Mouse (Mus musculus): ENCODE measurements at regions not wholly inside any gene's neighbourhood (a gene's known extent, or its start where the extent isn't known, plus 50 kb on each side); places are given as distances from the start of the nearest gene placed in this dataset.

DNA sequence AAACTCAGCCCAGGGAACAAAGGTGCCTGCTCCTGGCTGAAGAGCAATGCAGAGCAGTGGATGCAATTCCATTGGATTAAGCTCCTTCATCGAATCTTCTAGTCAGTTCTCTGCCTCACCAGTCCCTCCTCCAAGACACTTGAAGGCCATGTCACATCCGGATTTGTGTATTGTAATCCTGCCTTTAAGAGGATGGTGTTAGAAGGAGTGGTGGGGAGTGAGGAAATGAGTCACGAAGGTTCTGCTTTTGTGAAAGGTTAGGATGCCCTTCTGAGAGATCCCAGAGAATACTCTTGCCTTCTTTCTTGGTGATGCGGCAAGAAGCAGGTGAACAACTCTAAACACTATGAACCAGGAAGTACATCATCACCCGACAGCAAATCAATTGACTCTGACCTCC, 636.4 kb upstream of the Sall1 start:
- WGBS: 68% methylated on average over 5 of the region's 5 CpGs

GRCm38 (mm10) chr8:89679551-89679950, 635.6 kb upstream of the Sall1 start:
- H3K4me1 ChIP-seq (ENCODE audit: control insufficient read depth, insufficient read depth): no peaks in the 10 kb centered on the region
- H3K36me3 ChIP-seq (replicated peaks; ENCODE audit: control insufficient read depth, insufficient read depth, low read length): no peaks in the 10 kb centered on the region
- no peak overlapping the region for H3K4me2 ChIP-seq (ENCODE audit: low read depth, low read length)
- TF ChIP-seq CTCF (IDR thresholded peaks at IDR 0.05; ENCODE audit: low read depth) (no peak), EP300 (IDR thresholded peaks at IDR 0.05; ENCODE audit: low read depth) (no peak)
- H3K9ac ChIP-seq (replicated peaks; ENCODE audit: low read depth, low read length): no peak overlapping the region
- no peak overlapping the region for H3K27ac ChIP-seq (ENCODE audit: low read depth)
- no peak overlapping the region for H3K4me3 ChIP-seq (ENCODE audit: low read depth, low read length)
- H3K27me3 ChIP-seq (ENCODE audit: control insufficient read depth, insufficient read depth, low read length): no peaks in the 10 kb centered on the region
- H3K9me3 ChIP-seq (replicated peaks; ENCODE audit: control insufficient read depth, low read length): no peaks in the 10 kb centered on the region
- whole genome bisulfite sequencing: 82% methylated on average over 4 of the region's 4 CpGs
- ATAC-seq (ENCODE audit: insufficient read depth, low read depth) (no peak), DNase-seq (ENCODE audit: low spot score) (no peak)

More for the DNA sequence above, 636.4 kb upstream of the Sall1 start:
- Histone ChIP-seq H3K4me2 (ENCODE audit: low read depth, low read length) (no peak overlapping the region), H3K27me3 (ENCODE audit: control insufficient read depth, insufficient read depth, low read length) (no peaks in the 10 kb centered on the region), H3K4me1 (ENCODE audit: control insufficient read depth, insufficient read depth) (no peaks in the 10 kb centered on the region), H3K9ac (replicated peaks; ENCODE audit: low read depth, low read length) (no peak overlapping the region), H3K36me3 (replicated peaks; ENCODE audit: control insufficient read depth, insufficient read depth, low read length) (no peaks in the 10 kb centered on the region), H3K4me3 (ENCODE audit: low read depth, low read length) (no peak overlapping the region), H3K9me3 (replicated peaks; ENCODE audit: control insufficient read depth, low read length) (no peaks in the 10 kb centered on the region), H3K27ac (ENCODE audit: low read depth) (no peak overlapping the region)
- no peak for TF ChIP-seq CTCF (IDR thresholded peaks at IDR 0.05; ENCODE audit: low read depth)
- TF ChIP-seq EP300 (IDR thresholded peaks at IDR 0.05; ENCODE audit: low read depth): no peak
- ATAC-seq (ENCODE audit: insufficient read depth, low read depth) (no peak), DNase-seq (ENCODE audit: low spot score) (no peak)

DNA sequence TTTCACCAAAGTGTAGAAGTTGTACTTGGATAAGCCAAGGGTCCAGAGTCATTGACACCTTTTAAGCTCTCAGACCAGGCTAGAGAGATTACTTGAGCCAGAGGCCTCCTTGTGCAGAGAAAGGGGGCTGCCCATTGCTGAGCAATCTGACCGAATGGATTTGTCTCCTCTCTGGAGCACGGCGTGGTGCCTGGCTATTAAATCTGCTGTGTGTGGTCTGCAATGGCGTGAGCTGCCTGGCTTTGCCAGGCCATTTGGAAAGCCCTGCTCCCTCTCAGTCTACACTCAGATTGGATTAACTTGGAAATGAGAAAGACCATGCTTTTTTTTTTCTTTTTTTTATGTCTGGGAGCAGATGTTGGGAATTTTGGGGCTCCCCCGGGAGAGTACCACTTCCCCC, 633.3 kb upstream of the Sall1 start:
- Histone ChIP-seq H3K9me3 (replicated peaks; ENCODE audit: control insufficient read depth, low read length) (no peaks in the 10 kb centered on the region), H3K27ac (ENCODE audit: low read depth) (no peak overlapping the region), H3K4me2 (ENCODE audit: low read depth, low read length) (no peak overlapping the region), H3K4me3 (ENCODE audit: low read depth, low read length) (no peak overlapping the region), H3K9ac (replicated peaks; ENCODE audit: low read depth, low read length) (no peak overlapping the region), H3K4me1 (ENCODE audit: control insufficient read depth, insufficient read depth) (no peaks in the 10 kb centered on the region), H3K36me3 (replicated peaks; ENCODE audit: control insufficient read depth, insufficient read depth, low read length) (no peaks in the 10 kb centered on the region), H3K27me3 (ENCODE audit: control insufficient read depth, insufficient read depth, low read length) (no peaks in the 10 kb centered on the region)
- TF ChIP-seq CTCF (IDR thresholded peaks at IDR 0.05; ENCODE audit: low read depth): no peak
- no peak for TF ChIP-seq EP300 (IDR thresholded peaks at IDR 0.05; ENCODE audit: low read depth)
- WGBS: 83% methylated on average over 5 of the region's 5 CpGs
- no peak for ATAC-seq (ENCODE audit: insufficient read depth, low read depth)
- DNase-seq (ENCODE audit: low spot score): no peak

DNA sequence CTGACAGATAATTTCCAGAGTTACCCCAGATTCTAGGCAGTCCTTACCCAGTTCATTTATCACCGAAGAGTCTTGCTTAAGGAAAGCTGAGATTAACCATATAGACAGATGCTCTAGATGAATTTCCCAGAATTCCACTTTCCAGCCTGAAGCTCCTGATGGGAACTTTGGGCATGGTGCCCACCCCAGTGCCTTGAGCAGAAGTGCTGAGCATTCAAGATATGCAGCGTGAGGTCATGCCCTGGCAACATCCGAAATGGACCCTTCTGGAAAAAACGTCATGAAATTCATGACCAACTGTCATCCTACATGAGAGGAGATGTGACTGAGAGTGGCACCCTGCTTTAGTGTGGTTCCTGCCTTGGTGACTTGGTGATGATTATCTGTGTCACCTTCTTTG, 629.9 kb upstream of the Sall1 start:
- no peak for ATAC-seq (ENCODE audit: insufficient read depth, low read depth)
- TF ChIP-seq EP300 (IDR thresholded peaks at IDR 0.05; ENCODE audit: low read depth): no peak
- TF ChIP-seq CTCF (IDR thresholded peaks at IDR 0.05; ENCODE audit: low read depth): no peak
- H3K9me3 ChIP-seq (replicated peaks; ENCODE audit: control insufficient read depth, low read length): no peaks in the 10 kb centered on the region
- no peak overlapping the region for H3K4me3 ChIP-seq (ENCODE audit: low read depth, low read length)
- H3K4me2 ChIP-seq (ENCODE audit: low read depth, low read length): no peak overlapping the region
- no peak overlapping the region for H3K27ac ChIP-seq (ENCODE audit: low read depth)
- H3K9ac ChIP-seq (replicated peaks; ENCODE audit: low read depth, low read length): no peak overlapping the region
- WGBS: 67% methylated on average over 4 of the region's 4 CpGs
- no peaks in the 10 kb centered on the region for H3K36me3 ChIP-seq (replicated peaks; ENCODE audit: control insufficient read depth, insufficient read depth, low read length)
- no peaks in the 10 kb centered on the region for H3K4me1 ChIP-seq (ENCODE audit: control insufficient read depth, insufficient read depth)
- DNase-seq (ENCODE audit: low spot score): no peak
- H3K27me3 ChIP-seq (ENCODE audit: control insufficient read depth, insufficient read depth, low read length): no peaks in the 10 kb centered on the region

DNA sequence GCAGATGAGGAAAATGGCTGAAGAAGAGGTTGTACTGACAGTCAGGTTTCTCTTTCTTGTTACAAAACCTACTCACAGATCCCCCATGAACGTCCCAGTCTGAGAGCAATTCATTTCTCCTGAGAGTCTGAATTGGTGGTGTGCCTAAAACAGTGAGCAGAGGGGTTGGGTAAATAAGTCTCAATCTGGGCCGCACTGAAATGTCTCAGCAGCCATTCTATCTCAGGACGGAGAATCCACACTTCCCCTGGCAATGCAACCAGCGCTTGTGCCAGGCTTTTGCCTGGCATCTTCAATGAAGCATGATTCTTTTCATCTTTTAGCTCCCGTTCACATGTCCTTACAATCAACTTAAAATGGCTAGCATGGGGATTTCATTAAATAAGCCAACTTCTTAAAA, 628.7 kb upstream of the Sall1 start:
- no peaks in the 10 kb centered on the region for H3K9me3 ChIP-seq (replicated peaks; ENCODE audit: control insufficient read depth, low read length)
- H3K4me3 ChIP-seq (ENCODE audit: low read depth, low read length): no peak overlapping the region
- ATAC-seq (ENCODE audit: insufficient read depth, low read depth): no peak
- H3K36me3 ChIP-seq (replicated peaks; ENCODE audit: control insufficient read depth, insufficient read depth, low read length): no peaks in the 10 kb centered on the region
- no peak overlapping the region for H3K4me2 ChIP-seq (ENCODE audit: low read depth, low read length)
- no peaks in the 10 kb centered on the region for H3K27me3 ChIP-seq (ENCODE audit: control insufficient read depth, insufficient read depth, low read length)
- H3K27ac ChIP-seq (ENCODE audit: low read depth): no peak overlapping the region
- no peak for DNase-seq (ENCODE audit: low spot score)
- 80% methylated on average over 5 of the region's 5 CpGs for WGBS
- no peaks in the 10 kb centered on the region for H3K4me1 ChIP-seq (ENCODE audit: control insufficient read depth, insufficient read depth)
- no peak overlapping the region for H3K9ac ChIP-seq (replicated peaks; ENCODE audit: low read depth, low read length)
- no peak for TF ChIP-seq EP300 (IDR thresholded peaks at IDR 0.05; ENCODE audit: low read depth)
- no peak for TF ChIP-seq CTCF (IDR thresholded peaks at IDR 0.05; ENCODE audit: low read depth)

DNA sequence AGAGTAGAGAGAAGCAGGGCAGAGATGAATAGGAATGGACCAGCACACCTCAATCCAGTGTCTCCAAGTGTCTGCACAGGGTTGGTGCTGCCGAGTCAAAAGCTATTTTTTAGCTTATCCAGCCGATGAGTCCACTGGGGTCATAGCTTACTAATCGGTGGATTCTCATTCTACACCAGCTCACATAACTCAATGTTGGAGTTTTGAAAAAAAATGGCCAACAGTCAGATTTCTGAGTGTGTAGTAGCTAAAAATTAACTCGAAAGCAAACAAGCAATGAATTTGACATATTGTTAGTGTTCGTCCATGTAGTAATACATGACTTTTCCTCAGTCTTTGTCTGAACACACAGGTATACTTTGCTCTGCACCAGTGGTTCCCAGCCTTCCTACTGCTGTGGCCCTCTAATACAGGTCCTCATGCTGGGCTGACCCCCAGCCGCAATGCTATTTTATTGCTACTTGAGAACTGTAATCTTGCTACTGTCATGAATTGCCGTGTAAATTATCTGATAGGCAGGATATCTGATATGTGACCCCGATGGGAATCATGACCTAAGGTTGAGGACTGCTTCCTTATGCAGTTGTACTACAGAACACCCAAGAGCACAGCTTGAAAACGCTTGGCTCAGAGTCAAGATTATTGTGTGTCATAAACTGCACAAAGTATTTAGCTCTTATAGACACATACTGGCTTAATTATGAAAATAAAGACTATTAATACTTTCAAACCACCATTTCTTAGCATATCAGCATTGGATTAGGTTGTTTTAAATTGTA, 621.1 kb upstream of the Sall1 start:
- no peaks in the 10 kb centered on the region for H3K9me3 ChIP-seq (replicated peaks; ENCODE audit: control insufficient read depth, low read length)
- no peak overlapping the region for H3K4me2 ChIP-seq (ENCODE audit: low read depth, low read length)
- H3K4me3 ChIP-seq (ENCODE audit: low read depth, low read length): no peak overlapping the region
- ATAC-seq (ENCODE audit: insufficient read depth, low read depth) (no peak), DNase-seq (ENCODE audit: low spot score) (no peak)
- no peak overlapping the region for H3K27ac ChIP-seq (ENCODE audit: low read depth)
- TF ChIP-seq EP300 (IDR thresholded peaks at IDR 0.05; ENCODE audit: low read depth): no peak
- TF ChIP-seq CTCF (IDR thresholded peaks at IDR 0.05; ENCODE audit: low read depth): no peak
- H3K36me3 ChIP-seq (replicated peaks; ENCODE audit: control insufficient read depth, insufficient read depth, low read length): no peaks in the 10 kb centered on the region
- no peak overlapping the region for H3K9ac ChIP-seq (replicated peaks; ENCODE audit: low read depth, low read length)
- no peaks in the 10 kb centered on the region for H3K27me3 ChIP-seq (ENCODE audit: control insufficient read depth, insufficient read depth, low read length)
- peaks cover 4% of the 10 kb centered on the region; the same call in 1 of the 2 replicates for H3K4me1 ChIP-seq (ENCODE audit: control insufficient read depth, insufficient read depth)
- 78% methylated on average over 9 of the region's 9 CpGs for WGBS

All from heart, postnatal 0 days (tissue).